Mouse (Mus musculus) C2C12 (cell line): ENCODE measurements around the gene Medag. TPM values are rescaled to one million over a fixed set of nuclear protein-coding genes. Genes with fewer than 3 reads are reported as not detected.

Source experiments
- H3K27me3 ChIP-seq: one replicate; pipeline ENCODE4 v1.6.1; 2011; ENCODE audit not compliant: control insufficient read depth, insufficient read depth, insufficient read length
- H3K36me3 ChIP-seq: one replicate; pipeline ENCODE4 v1.6.1; 2011; ENCODE audit not compliant: control insufficient read depth, insufficient read depth
- H3K4me3 ChIP-seq: one replicate; pipeline ENCODE4 v1.5.1; 2011; ENCODE audit warnings: mild to moderate bottlenecking, control low read depth; ENCODE audit not compliant: poor library complexity, insufficient read depth, severe bottlenecking
- H3K79me2 ChIP-seq: one replicate; pipeline ENCODE4 v1.6.1; 2011; ENCODE audit not compliant: control insufficient read depth, insufficient read depth
- H3K79me3 ChIP-seq: one replicate; pipeline ENCODE4 v1.6.1; 2011; ENCODE audit warnings: low read depth, control low read depth
- H3ac ChIP-seq: one replicate; pipeline ENCODE3; 2011; ENCODE audit warnings: low read depth; ENCODE audit not compliant: control insufficient read depth, insufficient read length
- CEBPB ChIP-seq: IDR thresholded peaks from one replicate; pipeline ENCODE4 v1.6.1; 2011; ENCODE audit warnings: low read depth, mild to moderate bottlenecking, control low read depth, moderate library complexity
- CTCF ChIP-seq: IDR thresholded peaks from one replicate; pipeline ENCODE4 v1.5.1; 2011; ENCODE audit not compliant: control insufficient read depth, insufficient read depth, insufficient read length
- FOSL1 ChIP-seq: IDR thresholded peaks from one replicate; pipeline ENCODE4 v1.8.0; 2011; ENCODE audit warnings: mild to moderate bottlenecking, low read length; ENCODE audit not compliant: poor library complexity, insufficient read depth, severe bottlenecking
- MAX ChIP-seq: IDR thresholded peaks from one replicate; pipeline ENCODE4 v1.6.1; 2011; ENCODE audit warnings: mild to moderate bottlenecking, control low read depth
- MYOD1 ChIP-seq: IDR thresholded peaks from one replicate; pipeline ENCODE4 v1.6.1; 2011; ENCODE audit warnings: low read depth; ENCODE audit not compliant: control insufficient read depth, insufficient read length
- MYOG ChIP-seq: IDR thresholded peaks from one replicate; pipeline ENCODE4 v1.6.1; 2011; ENCODE audit not compliant: control insufficient read depth, insufficient read length; ENCODE audit errors: extremely low read depth
- USF1 ChIP-seq: IDR thresholded peaks from one replicate; pipeline ENCODE4 v1.6.1; 2011; ENCODE audit warnings: low read depth, mild to moderate bottlenecking, control low read depth, moderate library complexity
- polyA plus RNA-seq: library from polyadenylated mRNA; unstranded; fragments of >200 nt; fragmentation: generic; extraction: Trizol; gene quantifications from one replicate; pipeline ENCODE4 v1.2.1, GENCODE M21; 2012; ENCODE audit warnings: missing spikeins

Medag gene
- polyA plus RNA-seq, 1 experiment: 0.09 TPM

- H3K79me2 ChIP-seq: no peaks in the 10 kb centered on the region
- no peaks in the 10 kb centered on the region for H3K79me3 ChIP-seq
- no peak overlapping the region for H3ac ChIP-seq
- TF ChIP-seq MAX (peak; percentile 40), CTCF (peak; percentile 77), MYOD1 (no peak), CEBPB (no peak)
- H3K27me3 ChIP-seq: no peaks in the 10 kb centered on the region
- no peaks in the 10 kb centered on the region for H3K36me3 ChIP-seq
- no peak overlapping the region for H3K4me3 ChIP-seq
These were observed 35.7 kb upstream of the Medag start for GRCm38 (mm10) chr5:149375889-149376212.

DNA sequence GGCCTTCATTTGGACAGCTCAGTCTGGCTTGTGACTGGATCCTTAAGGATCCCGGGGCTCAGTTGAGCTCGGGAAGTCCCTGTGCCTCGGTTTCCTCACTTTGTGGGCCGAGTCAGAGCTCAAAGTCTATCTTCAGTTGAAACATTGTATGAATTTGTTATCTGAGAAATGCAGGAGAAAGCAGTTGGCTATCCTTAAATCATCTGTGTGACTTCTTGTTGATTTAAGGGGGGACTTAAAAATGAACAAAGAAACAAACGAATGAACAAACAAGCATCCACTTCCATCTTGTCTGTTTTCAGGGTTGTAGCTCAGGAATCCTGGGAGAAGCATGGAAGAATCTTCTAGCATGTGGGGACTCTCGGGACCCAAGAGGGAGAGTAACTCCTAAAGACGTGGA, 35.2 kb upstream of the Medag start:
- H3ac ChIP-seq: no peak overlapping the region
- H3K79me3 ChIP-seq: no peaks in the 10 kb centered on the region
- H3K4me3 ChIP-seq: no peak overlapping the region
- no peaks in the 10 kb centered on the region for H3K27me3 ChIP-seq
- no peaks in the 10 kb centered on the region for H3K36me3 ChIP-seq
- H3K79me2 ChIP-seq: no peaks in the 10 kb centered on the region
- TF ChIP-seq CTCF: no peak
- TF ChIP-seq FOSL1: no peak
- TF ChIP-seq MYOD1: no peak
- no peak for TF ChIP-seq MYOG
- TF ChIP-seq USF1: no peak
- no peak for TF ChIP-seq CEBPB
- TF ChIP-seq MAX: no peak

- Histone ChIP-seq H3ac (no peak overlapping the region), H3K27me3 (no peaks in the 10 kb centered on the region), H3K79me2 (no peaks in the 10 kb centered on the region), H3K79me3 (no peaks in the 10 kb centered on the region), H3K4me3 (no peak overlapping the region), H3K36me3 (no peaks in the 10 kb centered on the region)
- peak; percentile 42 for TF ChIP-seq MAX
- TF ChIP-seq CTCF: no peak
- TF ChIP-seq MYOG: no peak
- TF ChIP-seq FOSL1: peak; percentile 40
- TF ChIP-seq USF1: no peak
- TF ChIP-seq CEBPB: no peak
- peak; percentile 40 for TF ChIP-seq MYOD1
These were observed 34.3 kb upstream of the Medag start for GRCm38 (mm10) chr5:149377253-149377652.

- H3K27me3 ChIP-seq: no peaks in the 10 kb centered on the region
- no peak for TF ChIP-seq MAX
- TF ChIP-seq MYOD1: no peak
- TF ChIP-seq FOSL1: no peak
- no peak for TF ChIP-seq CEBPB
- TF ChIP-seq CTCF: no peak
- no peak for TF ChIP-seq USF1
- no peak for TF ChIP-seq MYOG
- H3ac ChIP-seq: no peak overlapping the region
- H3K36me3 ChIP-seq: no peaks in the 10 kb centered on the region
- H3K4me3 ChIP-seq: no peak overlapping the region
- no peaks in the 10 kb centered on the region for H3K79me3 ChIP-seq
- H3K79me2 ChIP-seq: no peaks in the 10 kb centered on the region
These were observed 33.0 kb upstream of the Medag start for GRCm38 (mm10) chr5:149378566-149378965.

- TF ChIP-seq MYOG (no peak), USF1 (no peak), CTCF (no peak), MYOD1 (no peak), CEBPB (no peak), MAX (no peak)
- Histone ChIP-seq H3K4me3 (no peak overlapping the region), H3K36me3 (no peaks in the 10 kb centered on the region), H3K79me2 (no peaks in the 10 kb centered on the region), H3K79me3 (no peaks in the 10 kb centered on the region), H3K27me3 (no peaks in the 10 kb centered on the region), H3ac (no peak overlapping the region)
These were observed 32.3 kb upstream of the Medag start for GRCm38 (mm10) chr5:149379131-149379784.

DNA sequence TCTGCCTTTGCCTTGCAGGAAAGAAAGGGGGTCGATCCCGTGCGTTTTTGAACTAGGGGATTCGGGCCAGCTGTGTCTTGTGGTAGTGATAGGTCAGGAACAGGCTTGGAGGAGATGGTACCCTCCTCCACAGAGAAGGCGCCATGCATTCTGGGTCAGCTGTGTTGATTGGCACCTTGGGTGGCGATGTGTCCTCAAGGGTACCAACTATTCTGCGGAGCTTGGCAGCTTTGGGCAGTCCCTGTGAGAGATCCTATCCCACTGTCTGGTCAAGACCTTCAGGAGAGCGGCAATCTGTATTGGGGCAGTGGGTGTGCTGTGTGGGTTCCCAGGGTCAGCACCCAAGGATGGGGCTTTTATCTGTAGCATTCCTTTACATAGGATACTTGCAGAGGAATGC, 31.7 kb upstream of the Medag start:
- no peaks in the 10 kb centered on the region for H3K36me3 ChIP-seq
- H3K79me3 ChIP-seq: no peaks in the 10 kb centered on the region
- TF ChIP-seq CEBPB (no peak), MAX (no peak), USF1 (no peak), MYOG (no peak), FOSL1 (no peak), MYOD1 (no peak), CTCF (no peak)
- H3ac ChIP-seq: no peak overlapping the region
- no peak overlapping the region for H3K4me3 ChIP-seq
- no peaks in the 10 kb centered on the region for H3K27me3 ChIP-seq
- H3K79me2 ChIP-seq: no peaks in the 10 kb centered on the region
